Mouse (Mus musculus): ENCODE measurements around the gene Nfib.

Gene Nfib

DNA sequence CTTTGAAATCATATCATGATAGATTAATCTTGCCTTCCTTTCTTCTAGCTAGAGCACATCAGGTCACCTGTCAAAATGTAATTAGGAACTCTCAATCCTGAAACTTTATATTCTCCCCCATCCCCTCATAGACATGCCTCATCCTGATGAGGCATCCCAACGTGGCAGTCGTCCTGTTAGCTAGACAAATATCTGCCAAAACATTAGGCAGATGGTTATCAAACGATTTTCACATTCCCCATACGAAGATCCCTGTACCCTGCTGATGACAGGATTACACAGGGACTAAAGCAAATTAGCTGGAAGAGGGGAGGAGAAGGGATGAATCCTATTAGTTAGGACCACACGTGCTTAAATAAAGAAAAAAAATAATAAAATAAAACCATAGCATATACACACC, 69.7 kb downstream of the Nfib start:
- in situ Hi-C loops (cut with MseI, MboI): loop anchor here (25.0 kb wide), 2 partner anchors 301 to 551 kb away; no protein-coding TSS in a partner anchor

- in situ Hi-C loops (cut with MseI, MboI): loop anchor here (25.0 kb wide), 2 partner anchors 302 to 552 kb away; no protein-coding TSS in a partner anchor
Measured at GRCm38 (mm10) chr4:82635118-82635517, 70.4 kb downstream of the Nfib start.

GRCm38 (mm10) chr4:82634365-82634764, 71.2 kb downstream of the Nfib start:
- in situ Hi-C loops (cut with MseI, MboI): loop anchor here (25.0 kb wide), 2 partner anchors 303 to 553 kb away; no protein-coding TSS in a partner anchor

DNA sequence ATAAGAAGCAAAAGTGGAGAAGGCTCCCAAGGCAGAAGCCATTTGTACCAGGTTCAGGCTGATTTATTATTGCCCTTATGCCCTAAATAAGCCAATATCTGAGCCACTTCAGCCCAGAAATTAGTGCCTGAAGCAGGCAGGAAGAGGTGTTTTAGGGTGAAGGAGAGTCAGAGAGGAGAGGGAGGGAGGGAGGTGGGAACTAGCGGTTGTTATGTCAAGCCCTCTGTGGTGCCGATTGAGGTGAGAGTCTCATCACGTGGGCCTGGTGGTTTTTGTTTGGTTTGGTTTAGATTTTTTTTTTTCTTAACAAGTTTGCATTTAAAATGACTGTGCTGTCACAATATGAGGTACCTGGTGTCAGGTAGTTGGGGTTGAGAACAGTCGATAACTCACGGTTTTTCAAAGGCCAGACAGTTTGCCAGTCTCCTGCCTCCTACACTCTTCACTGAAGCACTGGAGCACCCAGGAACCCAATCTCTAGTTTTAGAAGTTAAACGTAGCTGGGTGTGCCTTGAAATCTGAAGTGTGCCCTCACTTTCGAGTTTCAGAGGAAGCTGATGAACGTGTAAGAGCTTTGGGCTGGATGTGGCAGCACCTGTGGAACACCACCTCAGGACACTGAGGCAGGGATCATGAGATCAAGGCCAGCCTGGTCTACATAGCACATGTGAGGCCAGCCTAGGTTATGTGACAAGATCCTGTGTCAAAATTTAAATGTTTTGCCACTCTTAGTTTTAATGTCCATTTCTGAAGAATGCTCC, 81.1 kb downstream of the Nfib start:
- in situ Hi-C loops (cut with MseI, MboI): loop anchor here (25.0 kb wide), 3 partner anchors 313 to 1062 kb away; no protein-coding TSS in a partner anchor

GRCm38 (mm10) chr4:82623835-82624234, 81.7 kb downstream of the Nfib start:
- in situ Hi-C loops (cut with MseI, MboI): loop anchor here in 1 of 2 experiments (25.0 kb wide), 1 partner anchor 1062 kb away; no protein-coding TSS in a partner anchor

GRCm38 (mm10) chr4:82623081-82623538, 82.4 kb downstream of the Nfib start:
- in situ Hi-C loops (cut with MseI, MboI): loop anchor here in 1 of 2 experiments (25.0 kb wide), 1 partner anchor 1061 kb away; no protein-coding TSS in a partner anchor

- in situ Hi-C loops (cut with MseI, MboI): loop anchor here in 1 of 2 experiments (25.0 kb wide), 1 partner anchor 1060 kb away; no protein-coding TSS in a partner anchor
Measured at GRCm38 (mm10) chr4:82622321-82622836, 83.2 kb downstream of the Nfib start.

GRCm38 (mm10) chr4:82619539-82619941, 86.0 kb downstream of the Nfib start:
- in situ Hi-C loops (cut with MseI, MboI): loop anchor here in 1 of 2 experiments (25.0 kb wide), 1 partner anchor 1057 kb away; no protein-coding TSS in a partner anchor

DNA sequence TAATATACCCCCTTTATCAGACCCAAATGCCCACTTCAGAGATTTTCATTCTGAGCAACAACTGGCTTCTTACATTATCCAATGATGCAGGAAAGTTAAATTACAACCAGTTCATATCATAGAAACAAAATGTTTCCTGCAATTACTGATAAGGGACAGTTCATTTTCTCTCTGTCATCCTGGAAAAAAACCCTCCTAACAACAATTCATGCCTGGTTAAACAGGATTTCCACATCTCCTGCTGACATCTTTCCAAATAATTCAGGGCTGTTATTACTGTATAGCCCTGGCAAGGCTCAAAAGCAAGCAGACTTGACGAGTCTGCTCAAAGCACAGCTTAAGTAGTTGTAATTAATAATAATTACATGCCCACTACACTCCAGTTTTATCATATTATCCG, 86.5 kb downstream of the Nfib start:
- in situ Hi-C loops (cut with MseI, MboI): loop anchor here in 1 of 2 experiments (25.0 kb wide), 1 partner anchor 1057 kb away; no protein-coding TSS in a partner anchor

DNA sequence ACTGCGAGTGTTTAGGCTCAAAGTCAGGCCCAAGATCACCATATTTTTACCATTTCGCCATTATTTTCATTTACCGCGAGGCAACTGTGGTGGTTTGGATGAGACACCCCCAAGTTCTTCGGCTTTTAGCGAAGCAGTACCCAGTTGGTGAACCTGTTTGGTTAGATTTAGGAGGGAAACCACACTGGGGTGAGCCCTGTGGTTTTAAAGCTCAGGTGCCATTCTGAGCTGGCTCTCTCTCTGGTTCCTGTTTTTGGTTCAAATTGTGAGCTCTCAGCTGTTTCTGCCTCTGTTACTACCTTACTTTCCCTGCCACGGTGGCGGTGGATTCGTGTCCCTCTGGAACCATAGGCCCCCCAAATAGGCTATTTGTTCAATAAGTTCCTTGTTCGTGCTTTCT, 88.3 kb downstream of the Nfib start:
- in situ Hi-C loops (cut with MseI, MboI): loop anchor here in 1 of 2 experiments (25.0 kb wide), 1 partner anchor 1055 kb away; no protein-coding TSS in a partner anchor

GRCm38 (mm10) chr4:82615712-82616111, 89.8 kb downstream of the Nfib start:
- in situ Hi-C loops (cut with MseI, MboI): loop anchor here in 1 of 2 experiments (25.0 kb wide), 1 partner anchor 1053 kb away; no protein-coding TSS in a partner anchor

GRCm38 (mm10) chr4:82614466-82614805, 91.1 kb downstream of the Nfib start:
- in situ Hi-C loops (cut with MseI, MboI): loop anchor here in 1 of 2 experiments (25.0 kb wide), 1 partner anchor 1052 kb away; no protein-coding TSS in a partner anchor

- in situ Hi-C loops (cut with MseI, MboI): loop anchor here in 1 of 2 experiments (25.0 kb wide), 1 partner anchor 1052 kb away; no protein-coding TSS in a partner anchor
Measured at GRCm38 (mm10) chr4:82613606-82614465, 91.7 kb downstream of the Nfib start.

GRCm38 (mm10) chr4:82609676-82610075, 95.9 kb downstream of the Nfib start:
- in situ Hi-C loops (cut with MseI, MboI): loop anchor here in 1 of 2 experiments (25.0 kb wide), 1 partner anchor 1047 kb away; no protein-coding TSS in a partner anchor

DNA sequence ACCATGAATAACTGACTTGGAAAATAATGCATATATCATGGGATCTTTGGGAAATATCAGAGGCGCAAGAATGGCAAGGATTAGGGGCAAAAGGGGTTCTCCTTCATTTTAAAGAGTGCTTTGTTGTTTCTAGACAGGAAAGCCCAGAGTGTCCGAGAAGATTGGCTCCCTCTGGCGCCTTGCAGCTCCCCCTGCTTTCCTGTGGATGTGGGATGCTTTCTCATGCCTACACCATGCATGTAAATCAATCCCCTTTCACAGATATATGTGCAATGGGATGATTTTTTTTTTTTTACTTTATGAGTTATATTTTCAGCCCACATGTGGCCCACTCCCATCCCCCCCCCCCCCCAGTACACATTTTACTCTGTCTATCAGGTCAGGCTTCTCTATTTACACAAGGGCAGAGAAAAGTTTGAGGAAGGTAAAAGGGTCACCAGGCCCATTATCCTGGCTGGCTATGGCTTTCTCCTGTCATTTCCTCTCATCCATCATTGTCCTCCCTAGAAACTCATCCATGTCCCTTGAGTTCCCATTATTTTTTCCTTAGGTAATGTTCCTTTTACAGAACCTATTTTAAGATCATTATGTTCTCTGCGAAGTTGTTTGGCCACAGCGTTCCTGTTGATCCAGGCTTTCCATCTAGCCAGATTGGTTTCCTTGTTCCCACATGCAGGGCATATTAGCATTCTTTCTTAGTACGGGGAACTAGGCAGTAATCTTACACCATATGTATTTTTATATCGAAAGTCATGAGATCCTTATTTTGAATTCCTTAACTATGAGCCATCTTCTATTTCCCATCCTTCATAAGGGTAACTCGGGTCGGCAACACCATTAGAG, 96.6 kb downstream of the Nfib start:
- in situ Hi-C loops (cut with MseI, MboI): loop anchor here in 1 of 2 experiments (25.0 kb wide), 1 partner anchor 1047 kb away; no protein-coding TSS in a partner anchor

- in situ Hi-C loops (cut with MseI, MboI): loop anchor here in 1 of 2 experiments (25.0 kb wide), 1 partner anchor 1045 kb away; no protein-coding TSS in a partner anchor
Measured at GRCm38 (mm10) chr4:82607266-82607665, 98.3 kb downstream of the Nfib start.

DNA sequence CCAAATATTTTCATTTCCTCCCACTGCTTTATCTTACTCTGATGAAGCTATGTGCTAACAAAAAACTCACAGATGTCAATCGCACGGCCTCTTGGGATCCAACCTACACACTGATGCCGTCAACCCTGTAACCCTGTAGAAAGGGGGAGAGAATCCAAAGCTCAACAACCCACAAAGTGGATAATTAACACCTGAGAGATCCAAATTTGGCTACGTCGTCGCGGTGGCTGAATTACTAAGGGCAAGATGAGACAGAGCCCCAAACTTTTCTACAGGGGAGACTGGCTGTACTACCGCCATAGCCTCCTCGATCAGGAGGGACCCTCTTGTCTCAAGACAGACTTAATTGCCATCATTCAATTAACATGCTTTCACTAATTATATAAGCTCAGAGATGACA, 99.2 kb downstream of the Nfib start:
- in situ Hi-C loops (cut with MseI, MboI): loop anchor here in 1 of 2 experiments (25.0 kb wide), 1 partner anchor 1044 kb away; no protein-coding TSS in a partner anchor

GRCm38 (mm10) chr4:82605034-82605784, 100.3 kb downstream of the Nfib start:
- in situ Hi-C loops (cut with MseI, MboI): loop anchor here in 1 of 2 experiments (25.0 kb wide), 1 partner anchor 1043 kb away; no protein-coding TSS in a partner anchor

DNA sequence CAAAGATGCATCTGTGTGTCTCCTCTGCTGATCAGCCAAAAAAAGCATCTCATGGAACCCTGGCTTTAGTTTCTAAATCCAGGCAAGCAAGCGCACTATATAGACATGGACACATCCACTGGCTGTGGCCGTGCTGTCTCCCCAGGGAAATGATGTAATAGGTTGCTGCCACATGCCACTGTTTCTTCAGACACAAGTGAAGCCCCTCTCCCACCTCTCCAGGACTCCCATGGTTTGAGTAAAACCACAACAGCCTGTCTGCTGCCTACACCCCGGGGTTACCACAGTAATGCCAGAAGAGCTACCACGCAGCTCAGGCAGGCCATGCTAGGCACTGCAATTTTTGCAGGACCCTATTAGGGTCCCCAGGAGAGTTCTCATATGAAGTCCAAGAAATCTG, 101.0 kb downstream of the Nfib start:
- in situ Hi-C loops (cut with MseI, MboI): loop anchor here in 1 of 2 experiments (25.0 kb wide), 1 partner anchor 1042 kb away; no protein-coding TSS in a partner anchor
